Mouse (Mus musculus) testis, adult 2 months (tissue): ENCODE measurements around the gene Med12l.

Source experiments
- CTCF ChIP-seq: fragments of 200-500 bp; IDR thresholded peaks from 2 replicates; pipeline ENCODE4 v1.5.1; 2012; ENCODE audit warnings: low read depth, mild to moderate bottlenecking, inconsistent platforms, low read length, moderate library complexity; ENCODE audit not compliant: control insufficient read depth, insufficient read depth, insufficient replicate concordance
- POLR2A ChIP-seq: fragments of 200-500 bp; IDR thresholded peaks from 2 replicates; pipeline ENCODE4 v1.6.1; 2012; ENCODE audit warnings: low read depth, mild to moderate bottlenecking, inconsistent platforms, low read length, moderate library complexity; ENCODE audit not compliant: control insufficient read depth

DNA sequence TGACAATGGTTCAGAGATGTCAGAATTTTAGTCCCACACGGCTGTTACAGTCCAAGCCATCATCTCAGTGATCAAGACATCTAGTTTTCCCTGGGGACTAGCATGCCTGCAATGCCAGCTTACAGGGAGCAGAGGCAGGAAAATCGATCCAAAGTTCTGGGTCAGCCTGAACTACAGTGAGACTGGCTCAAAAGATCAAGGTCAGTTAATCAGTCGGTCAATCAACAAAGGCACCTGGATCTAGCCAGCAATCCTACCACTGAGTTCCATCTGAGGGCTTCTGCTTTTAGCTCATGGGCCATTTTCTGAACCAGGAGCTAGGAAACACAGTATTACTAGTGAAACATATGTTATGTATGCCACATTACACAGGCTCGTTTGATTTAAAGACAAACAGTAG lies 25.0 kb upstream of the Med12l start:
- TF ChIP-seq POLR2A (no peak), CTCF (no peak)
